Mouse (Mus musculus) ovary, postnatal 36 days (tissue): ENCODE measurements at regions not wholly inside any gene's neighbourhood (a gene's known extent, or its start where the extent isn't known, plus 50 kb on each side); places are given as distances from the start of the nearest gene placed in this dataset.

ENCODE experiments used
- DNase-seq: peaks from one replicate; pipeline ENCODE4 v3.0.0; 2022; ENCODE audit warnings: low spot score, mixed read lengths

DNA sequence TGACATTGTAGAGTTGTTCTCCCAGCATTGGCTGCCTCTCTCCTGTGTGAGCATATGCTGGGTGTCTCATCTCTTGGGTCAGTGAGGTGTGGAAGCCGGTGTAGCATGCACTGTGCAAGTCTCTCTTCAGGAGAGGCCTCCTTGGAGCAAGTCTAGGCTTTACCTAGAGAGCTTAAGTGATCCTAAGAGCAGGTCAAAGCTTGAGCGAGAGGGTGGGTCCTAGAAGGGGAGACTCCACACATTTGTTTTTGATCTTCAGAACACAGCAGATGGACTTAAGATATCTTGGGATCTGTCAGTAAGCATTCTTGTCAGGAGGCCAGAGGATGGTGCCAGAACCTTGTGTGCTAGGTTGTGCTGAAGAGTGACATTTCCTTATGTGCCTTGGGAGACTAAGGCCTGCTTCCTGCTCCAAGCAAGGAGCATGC lies 136.4 kb downstream of the Tmx1 start:
- no peak for DNase-seq

DNA sequence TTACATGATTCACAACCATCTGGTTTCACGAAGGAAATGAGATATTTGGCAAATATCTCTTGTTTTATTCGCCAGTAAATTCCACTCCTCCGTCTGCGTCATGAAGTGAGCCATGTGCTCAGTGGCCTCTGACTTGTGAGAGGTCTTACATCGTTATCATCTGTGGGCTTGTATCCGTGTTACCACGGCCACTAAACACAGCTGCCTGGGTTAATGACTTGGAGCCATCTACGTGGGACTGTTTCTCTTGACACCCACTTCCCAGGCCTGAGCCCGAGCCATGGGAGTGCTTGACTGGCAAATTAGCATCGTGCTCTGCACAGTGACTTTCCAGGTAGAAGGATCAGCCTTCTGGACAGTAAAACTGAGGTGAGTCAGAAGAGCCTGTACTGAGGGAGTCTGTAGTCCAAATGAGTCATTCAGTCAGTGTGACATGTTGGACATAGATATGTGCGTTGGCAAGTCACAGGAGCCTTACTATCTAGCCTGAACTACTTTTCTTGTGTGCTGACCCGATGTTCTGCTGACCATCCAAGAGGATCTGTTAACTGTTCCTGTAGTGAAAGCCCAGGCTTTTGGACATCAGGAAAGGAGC lies 137.7 kb downstream of the Tmx1 start:
- no peak for DNase-seq

DNA sequence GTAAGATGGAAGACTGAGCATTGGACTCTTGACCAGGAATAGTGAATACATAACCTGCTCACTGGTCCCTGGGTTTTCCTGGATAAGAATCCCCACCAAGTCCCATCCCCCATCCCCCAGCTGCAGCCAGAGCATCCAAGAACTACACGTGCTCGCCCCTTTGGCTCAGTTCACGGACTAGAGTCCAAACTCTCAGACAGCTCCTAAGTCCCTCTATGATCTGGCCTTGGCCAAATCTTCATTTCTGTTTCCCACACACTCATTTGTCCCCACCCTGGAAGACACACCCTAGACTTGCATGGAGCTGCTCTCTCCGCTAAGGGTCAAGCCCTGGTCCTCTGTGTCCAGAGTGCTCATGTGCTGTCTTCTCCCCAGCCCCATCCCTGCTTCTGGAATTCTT lies 139.9 kb downstream of the Tmx1 start:
- no peak for DNase-seq

DNA sequence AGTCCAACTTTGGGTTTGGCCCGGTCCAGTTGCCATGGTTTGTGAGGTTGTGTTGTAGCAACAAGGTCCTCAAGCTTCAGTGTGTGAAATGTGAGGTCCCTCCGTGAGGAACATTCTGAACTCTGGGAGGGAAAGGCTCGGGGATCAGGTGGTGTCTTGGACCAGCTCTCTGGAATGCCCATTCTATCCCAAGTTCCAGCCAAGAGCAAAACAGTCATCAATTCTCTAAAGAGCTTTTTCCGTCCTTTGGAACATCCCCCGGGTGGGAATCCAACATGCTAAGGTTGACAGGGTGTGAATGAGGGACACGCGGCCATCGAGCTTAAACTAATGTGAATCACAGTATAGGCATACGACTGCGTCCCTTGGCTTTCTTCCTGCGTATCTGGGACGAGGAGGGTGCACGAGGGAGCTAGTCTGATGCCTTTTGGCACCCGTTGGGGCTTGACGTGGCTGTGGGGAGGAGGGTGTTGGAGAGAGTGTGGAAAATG lies 145.4 kb downstream of the Tmx1 start:
- no peak for DNase-seq

DNA sequence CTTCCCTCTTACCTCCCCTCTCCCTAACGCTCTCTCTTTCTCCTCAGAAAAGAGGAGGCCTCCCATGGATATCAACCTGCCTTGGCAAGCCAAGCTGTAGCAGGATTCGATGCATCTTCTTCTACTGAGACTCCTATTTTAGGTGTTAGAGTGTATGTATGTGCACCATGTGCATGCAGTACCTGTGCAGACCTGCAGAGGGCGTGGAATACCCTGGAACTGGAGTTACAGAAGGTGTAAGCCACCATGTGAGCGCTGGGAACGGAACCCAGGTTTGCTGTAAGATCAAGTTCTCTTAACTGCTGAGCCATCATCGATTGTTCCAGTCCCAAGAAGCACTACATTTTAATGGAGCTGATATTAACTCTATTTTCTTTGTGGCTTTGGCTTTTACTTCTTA lies 146.8 kb downstream of the Tmx1 start:
- no peak for DNase-seq

DNA sequence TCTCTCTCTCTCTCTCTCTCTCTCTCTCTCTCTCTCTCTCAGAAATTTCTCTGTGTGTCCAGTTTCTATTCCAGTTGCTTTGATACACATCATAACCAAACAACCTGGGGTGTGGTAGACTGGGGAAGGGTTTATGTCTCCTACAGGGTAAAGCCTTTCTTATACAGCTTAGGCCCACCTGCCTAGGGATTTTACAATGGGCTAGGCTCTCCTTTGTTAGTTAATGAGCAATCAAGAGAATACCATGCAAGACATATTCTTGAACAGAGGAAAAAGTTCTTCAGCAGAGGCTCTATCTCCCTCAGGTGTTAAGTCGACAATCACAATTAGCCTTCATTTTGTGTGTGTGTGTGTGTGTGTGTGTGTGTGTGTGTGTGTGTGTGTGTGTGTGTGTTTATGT lies 151.0 kb downstream of the Tmx1 start:
- no peak for DNase-seq

DNA sequence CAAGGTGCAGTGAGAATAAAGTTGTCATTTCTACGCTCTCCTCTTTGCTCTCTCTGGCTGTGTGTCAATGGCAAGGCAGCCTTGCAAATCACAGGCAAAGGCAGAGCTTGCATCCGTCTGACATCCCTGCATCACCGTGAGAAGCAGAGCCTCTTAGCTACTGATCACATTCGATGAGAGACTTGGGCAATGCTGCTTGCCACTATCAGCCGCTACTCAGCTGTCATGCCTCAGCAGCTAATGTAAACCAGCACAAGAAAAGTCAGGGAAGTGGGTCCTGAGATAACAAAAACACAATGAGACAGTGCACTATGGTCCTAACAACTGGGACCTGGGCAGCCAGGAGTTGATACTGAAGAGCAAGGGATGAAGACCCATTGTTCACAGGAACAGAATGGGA lies 155.8 kb downstream of the Tmx1 start:
- DNase-seq = no peak

DNA sequence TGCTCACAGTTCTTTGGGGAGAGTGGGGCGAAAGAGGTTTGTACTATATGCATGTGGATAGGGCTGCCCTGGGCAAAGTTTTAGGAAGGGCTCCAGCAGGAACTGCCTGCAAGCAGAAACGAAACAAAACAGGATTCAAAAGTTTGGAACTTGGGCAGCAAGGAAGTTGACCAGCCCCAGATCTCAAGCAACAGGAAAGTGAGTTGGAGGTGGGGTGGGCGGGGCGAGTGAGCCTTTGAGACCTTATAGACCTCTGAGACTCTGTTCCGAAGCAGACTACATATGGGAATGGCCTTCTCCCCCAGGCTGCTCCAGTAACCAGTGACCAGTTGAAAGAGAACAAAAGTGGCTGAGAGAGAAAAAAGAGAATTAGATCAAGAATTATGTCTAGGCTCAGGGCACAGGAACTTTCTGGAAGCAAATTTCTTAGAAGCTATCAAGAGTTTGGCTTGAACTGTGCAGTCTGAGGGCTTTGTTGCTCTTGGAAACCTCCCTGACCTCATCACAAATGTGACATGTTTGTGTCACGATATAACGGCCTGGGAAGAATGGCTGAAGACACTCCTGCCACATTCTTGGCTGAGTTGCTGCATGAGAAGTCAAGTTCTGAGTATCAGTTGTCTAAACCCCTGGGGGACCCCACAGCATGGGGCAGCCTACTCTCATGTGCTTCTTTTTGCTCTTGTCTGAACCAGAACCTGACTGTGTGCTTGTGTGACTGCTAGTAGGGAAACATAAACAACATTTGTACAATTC lies 156.4 kb downstream of the Tmx1 start:
- no peak for DNase-seq

DNA sequence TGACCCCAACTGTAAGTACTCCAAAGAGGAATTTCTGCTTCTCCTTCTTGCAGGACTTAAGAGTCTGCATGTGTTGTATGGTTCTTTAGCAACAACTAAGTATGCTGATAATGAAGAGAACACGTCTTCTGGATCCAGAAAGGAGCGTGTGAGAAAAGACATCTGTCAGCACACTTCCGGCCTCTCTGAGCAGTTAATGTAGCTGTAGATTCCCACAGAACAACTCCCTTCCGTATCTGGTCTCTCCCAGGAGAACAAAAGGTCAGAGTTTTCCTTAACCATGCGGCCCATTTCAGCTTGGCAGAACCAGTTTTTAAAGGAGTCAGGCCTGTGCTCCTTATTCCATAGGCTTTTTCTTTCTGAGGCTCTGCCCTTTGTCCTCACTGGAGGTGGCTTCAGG lies 159.0 kb downstream of the Tmx1 start:
- no peak for DNase-seq

DNA sequence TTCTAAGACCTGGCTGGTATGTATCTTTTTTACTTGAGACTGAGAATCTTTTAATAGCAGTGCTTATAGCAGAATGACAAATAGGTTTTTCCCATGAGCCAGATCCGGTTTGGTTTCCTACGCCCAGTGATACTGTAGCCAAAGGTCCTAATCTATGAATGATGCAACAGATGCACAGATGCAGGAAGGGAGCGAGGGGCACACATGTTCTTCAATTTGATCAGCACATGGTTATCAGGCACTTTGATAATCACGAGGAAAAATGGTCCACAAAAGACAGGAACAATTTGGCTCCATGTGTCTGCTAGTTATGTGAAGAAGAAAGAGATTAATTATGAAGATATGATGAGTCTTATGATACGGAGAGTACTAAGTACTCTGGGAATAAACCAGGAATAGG lies 160.3 kb downstream of the Tmx1 start:
- DNase-seq = no peak

DNA sequence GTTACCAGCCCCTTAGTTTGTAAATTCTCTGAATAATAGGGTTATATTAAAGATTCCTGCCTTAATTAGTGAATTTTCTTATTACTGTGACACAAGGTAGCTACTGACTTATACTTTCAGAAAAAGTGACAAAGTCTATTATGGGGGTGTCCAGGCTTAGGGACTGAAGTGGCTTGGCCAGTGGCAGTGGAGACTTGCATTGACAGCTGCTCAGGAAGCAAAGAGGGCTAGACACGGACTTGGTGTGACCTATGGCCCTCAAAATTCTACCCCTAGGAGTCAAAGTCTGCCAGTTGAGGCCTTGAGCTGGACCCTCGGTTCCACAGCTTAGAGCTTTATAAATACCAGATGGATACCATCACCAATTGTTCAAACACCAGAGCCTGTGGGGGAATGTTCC lies 161.2 kb downstream of the Tmx1 start:
- DNase-seq = no peak

DNA sequence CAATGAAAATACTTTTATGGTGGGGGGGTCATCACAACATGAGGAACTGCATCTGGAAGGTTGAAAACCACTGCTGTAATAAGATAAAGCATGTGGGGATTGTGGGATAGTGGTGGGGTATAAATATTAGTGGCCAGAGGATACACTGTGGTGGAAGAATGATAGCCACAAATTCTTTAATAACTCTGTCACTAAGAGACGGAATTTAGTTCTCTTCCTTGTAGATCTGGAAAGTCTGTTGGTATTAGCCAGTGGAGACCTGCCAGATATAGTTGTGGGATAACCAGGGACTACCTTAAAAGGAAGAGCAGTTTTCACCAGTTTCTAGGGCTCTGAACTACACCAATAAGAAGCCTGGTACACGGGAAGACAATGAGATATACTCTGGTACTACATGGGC lies 161.8 kb downstream of the Tmx1 start:
- DNase-seq = no peak

DNA sequence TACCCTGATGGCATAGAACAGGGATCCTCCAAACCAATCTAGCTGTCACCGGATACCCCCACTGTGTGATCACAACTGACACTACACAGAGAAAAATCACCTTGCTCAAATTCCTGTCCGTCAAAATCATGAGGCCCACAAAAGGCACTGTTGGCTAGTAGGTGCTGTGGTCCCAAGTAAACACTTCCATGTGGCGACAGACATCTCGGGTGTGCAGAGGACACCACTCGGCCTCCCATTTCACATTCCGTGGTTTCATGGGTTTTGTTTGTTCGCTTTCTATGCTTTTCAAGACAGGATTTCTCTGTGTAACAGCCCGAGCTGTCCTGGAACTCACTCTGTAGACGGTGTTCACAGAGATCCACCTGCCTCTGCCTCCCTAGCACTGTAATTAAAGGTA lies 162.2 kb downstream of the Tmx1 start:
- DNase-seq = no peak

DNA sequence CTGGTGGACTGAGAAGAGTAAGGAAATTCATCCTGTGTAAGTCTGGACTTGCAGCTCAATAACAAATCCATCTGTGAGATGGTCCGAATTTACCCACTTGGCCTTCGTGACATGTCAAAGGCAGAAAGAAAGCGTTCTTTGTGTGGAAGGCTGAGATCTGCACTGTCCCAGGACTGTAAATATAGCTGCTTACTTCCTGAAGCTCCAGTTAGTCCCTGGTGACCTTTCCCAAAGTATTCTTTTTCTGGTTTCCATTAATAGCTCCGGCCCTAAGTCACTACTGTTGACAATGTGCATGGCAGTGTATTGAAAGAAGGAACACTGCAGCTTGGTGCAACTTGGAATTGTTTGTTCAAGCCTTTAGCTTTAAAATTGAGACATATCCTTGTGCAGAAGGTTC lies 163.2 kb downstream of the Tmx1 start:
- DNase-seq = no peak

DNA sequence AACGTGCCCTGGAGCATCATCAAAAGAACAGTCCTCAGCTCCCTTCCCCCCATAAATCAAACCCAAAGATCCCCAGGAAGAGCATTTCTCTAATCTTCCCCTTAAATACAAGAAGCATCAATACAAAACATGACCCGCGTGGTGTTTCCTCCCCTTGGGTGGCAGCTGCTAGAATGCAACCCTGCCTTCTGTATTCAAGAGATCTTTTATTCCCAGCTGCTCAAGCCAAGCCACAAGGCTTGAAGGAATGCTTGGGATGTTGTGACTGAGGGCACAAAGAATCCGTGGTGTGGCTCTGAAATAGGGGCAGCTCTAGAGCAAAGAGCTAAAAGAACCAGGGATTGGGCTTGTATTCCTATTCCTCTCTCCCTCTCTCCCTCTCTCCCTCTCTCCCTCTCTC lies 163.6 kb downstream of the Tmx1 start:
- DNase-seq = no peak

DNA sequence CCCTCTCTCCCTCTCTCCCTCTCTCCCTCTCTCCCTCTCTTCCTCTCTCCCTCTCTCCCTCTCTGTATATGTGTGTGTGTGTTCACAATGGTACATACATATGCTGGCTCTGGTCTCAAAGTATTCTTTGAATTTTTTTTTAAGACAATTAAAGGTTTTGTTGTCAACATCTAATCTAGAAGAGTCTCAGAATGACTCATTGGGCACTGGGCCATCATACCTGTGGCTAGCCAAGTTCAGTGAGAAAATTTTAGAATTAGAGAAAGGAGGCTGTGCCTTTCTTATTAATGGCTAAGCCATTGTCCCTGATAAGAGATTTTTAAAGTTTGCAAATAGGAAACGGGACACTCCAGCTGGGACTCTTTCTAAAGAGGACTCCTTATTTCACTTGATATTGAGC lies 164.1 kb downstream of the Tmx1 start:
- DNase-seq = no peak

DNA sequence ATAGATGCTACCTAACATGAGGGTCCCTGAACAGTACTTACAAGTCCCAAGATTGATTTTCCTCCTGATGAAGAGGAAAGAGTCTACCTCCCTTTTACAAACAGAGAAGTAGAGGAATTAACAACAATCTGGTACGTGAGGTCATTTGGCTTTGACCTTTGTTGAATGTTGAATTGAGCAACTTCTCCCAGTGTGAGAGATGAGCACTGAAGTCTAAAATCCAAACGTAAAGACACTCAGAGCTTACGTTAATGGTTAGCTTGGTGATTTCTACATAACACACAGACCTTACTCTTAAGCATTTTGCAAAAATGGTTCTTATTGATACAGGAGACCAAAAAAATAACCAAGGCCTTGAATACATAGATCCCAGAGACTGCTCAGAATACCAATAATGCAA lies 165.1 kb downstream of the Tmx1 start:
- no peak for DNase-seq

DNA sequence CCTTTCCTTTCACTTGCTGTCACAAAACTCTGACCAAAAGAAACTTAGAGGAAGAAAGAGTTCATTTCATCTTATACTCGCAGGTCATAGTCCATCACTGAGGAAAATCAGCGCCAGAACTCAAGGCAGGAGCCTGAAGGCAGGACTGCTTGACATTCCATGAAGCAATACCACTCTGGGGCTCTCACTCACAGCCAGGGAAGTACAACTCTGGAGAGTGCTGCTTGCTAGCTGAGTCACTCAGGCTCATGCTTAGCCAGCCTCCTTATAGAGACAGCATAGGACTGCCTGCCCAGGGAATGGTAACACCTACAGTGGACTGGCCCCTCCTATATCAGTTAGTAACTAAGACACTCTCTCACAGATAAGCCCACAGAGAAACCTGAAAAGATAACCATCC lies 166.5 kb downstream of the Tmx1 start:
- no peak for DNase-seq

DNA sequence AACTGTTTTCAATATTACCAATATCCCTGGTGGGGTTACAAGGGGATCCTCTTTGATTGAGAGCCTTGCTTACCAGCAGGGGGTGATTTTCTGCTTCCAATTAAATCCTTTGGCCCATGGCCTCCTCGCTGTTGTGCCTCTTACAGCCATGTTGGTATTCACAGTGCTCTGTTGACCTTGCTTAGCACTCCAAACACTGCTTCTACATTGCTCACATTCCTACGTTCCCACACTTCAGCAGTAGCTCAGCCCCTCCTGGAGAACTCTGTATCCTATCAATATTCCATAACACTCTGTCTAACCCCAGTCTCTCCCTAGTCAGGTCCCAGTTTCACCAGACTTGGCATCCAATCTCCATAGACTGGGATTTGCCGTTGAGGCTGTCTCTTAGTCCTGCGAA lies 169.1 kb downstream of the Tmx1 start:
- DNase-seq = no peak

DNA sequence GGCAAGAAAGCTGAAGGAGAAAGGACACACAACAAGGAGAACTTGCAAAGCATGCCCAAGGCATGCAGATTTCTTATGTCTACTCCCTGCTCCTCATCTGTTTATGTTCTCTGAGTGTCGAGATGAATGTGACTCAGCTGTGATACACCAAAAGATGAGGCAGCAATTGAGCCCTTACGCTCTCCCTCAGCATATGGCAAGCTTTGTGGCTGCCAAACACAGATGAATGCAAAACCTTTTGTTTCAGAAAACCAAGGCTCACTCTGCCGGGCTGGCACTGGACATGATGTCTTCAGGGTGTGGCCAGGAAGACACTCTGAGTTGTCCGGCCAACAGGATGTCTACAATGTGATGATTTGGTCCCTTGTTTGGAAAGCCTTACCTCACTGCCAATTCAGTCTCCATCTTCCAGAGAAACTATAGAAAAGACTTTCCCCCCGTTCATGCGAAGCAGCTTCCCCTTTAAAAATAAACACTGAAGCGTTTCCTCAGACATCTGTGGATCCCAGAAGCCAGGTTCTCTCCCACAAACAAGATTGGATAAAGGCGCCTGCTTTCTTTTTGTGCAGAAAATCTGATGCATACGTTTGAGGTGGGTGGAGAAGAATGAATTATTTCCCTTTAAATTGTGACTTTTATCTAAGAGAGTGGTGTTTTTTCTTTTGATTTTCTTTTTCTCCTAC lies 171.5 kb downstream of the Tmx1 start:
- DNase-seq = no peak

DNA sequence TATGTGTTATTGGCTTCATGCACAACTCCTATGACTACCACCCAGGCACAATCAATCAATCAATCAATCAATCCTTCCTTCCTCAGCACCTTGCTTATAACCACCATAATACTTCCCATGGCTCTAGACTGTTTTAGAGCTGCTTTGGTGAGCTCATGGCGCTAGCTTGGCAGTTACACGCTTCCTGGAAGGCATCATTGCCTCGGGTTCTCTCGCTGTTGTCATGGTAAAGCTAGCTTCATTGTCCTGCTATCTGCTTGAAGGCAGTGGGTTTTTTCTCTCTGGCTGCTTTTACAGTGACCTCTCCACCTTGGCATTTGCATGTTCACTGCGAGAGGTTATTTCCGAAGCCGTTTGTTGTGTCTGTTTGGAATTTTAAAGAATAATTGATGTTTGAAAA lies 174.7 kb downstream of the Tmx1 start:
- no peak for DNase-seq

DNA sequence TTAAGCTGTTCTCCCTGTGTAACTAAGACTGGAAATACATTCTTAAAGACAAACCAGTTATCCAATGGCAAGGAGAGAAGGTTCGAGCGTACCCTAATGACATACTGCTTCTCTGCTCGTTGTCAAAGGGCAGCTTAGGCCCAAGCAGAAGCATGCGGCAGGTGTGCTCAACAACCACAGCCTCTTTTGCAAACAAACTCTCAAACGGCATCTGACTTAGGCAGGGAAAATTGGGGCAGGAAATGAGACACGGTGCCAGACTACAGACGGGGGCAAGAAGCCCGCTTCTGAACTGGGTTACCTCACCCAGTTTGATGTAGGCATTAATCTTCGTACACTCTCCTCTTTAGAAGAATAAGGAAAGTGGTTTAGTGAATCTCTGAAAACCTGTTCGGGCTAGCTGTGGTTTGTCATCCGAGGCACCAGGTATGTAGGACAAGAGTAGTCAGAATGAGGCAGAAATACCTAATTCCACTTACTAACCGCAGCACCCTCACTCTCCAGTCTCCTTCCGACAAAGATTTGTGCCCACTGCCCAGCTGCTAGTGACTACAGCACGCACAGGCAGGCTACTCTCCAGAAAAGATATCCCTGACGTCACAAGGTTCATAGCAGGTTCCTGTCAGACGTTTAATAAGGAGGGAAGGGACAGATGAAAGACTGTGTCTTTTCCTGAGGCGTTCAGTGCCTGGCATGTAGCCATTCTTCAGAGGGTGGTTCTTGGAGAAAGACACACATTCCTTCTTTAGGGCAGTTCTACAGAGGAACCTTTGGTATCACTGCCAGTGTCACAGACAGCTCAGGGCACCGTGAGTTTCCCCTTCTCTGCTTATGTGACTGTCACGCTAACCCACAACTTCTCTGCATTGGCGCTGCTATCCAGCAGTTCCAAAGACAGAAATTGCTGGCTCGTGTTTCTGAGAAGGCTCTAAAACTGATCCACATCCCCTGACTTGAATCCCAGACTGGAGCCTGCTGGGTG lies 175.8 kb downstream of the Tmx1 start:
- no peak for DNase-seq
